ENCODE assay signal across 12 mouse cellular contexts in the genomic region with DNA sequence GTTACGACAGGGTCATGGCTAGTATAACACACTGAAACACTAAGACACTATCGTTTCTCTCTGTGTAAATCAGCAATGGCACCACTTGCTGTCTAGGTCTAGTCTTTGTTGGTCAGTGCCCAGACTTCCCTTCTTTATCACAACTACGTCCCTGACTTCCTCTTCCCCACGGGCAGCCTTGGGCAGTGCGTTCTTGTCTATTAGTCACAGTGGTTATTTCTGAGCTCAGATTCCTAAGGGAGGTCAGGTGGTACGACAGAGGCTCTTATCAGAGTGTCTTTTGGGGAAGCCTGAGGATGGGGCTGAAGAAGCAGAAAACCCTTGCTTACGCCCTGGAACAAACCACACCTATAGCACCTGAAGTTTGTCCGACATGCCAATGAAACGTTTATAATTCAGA. TPM values are rescaled to one million over a fixed set of nuclear protein-coding genes. Genes with fewer than 3 reads are reported as not detected.
DNase-seq lines count a peak whose midpoint lies in the region; ATAC-seq lines count a peak whose summit lies in the region.
"Had no signal": no experiment of that assay in that cellular context is flagged by ENCODE, and none has a peak within 500 bp of the region (broad histone marks: within the 10 kb centered on the region; RNA-seq: fewer than 3 reads in every experiment).

No protein-coding gene starts in this region.

- DNase-seq in adrenal gland, adult 8-10 months: peak; percentile 41
- no peak for DNase-seq in adrenal gland, postnatal 25 days
- DNase-seq in 416B (ENCODE audit: low read depth): peak; percentile 89
- peak; percentile 42 for DNase-seq in adrenal gland, postnatal 14 days
- no peak for DNase-seq in left cerebral cortex, adult 8-10 months (ENCODE audit: low spot score in 2 of 2)
- no peak for DNase-seq in cerebellum, adult 9-11 months
- DNase-seq: cerebellum, adult 9-10 months; right cerebral cortex, postnatal 14 days; thymus, postnatal 14 days had no signal

- ATAC-seq in megakaryocyte-erythroid progenitor cell, adult 5-6 weeks (replicated peaks; ENCODE audit: low FRiP score, low TSS enrichment, poor library complexity, severe bottlenecking): 0 out of 2 replicates have a peak, but pooled peaks have one; percentile 50
- ATAC-seq: liver, embryonic 12.5 days; midbrain, embryonic 16.5 days had no signal

RNA-seq across cellular contexts. Expression of a gene that starts 17.5 kb away (rescaled TPM):
- 10 to 100 TPM; 38.5 to 48.4 (median 41.7) TPM for total RNA-seq in adrenal gland, adult 8-10 months (2022)
- 39.5 and 46.2 TPM in 2 replicates for total RNA-seq in adrenal gland, postnatal 25 days (2021)
- 32.2 and 33.2 TPM in 2 replicates for total RNA-seq in adrenal gland, postnatal 14 days (2021)
- 25.4 and 25.5 TPM in 2 replicates for total RNA-seq in megakaryocyte-erythroid progenitor cell, adult 5-6 weeks (2014; fragmentation: Nextera tagmentation)
- 12.9 and 16.2 TPM in 2 replicates for total RNA-seq in megakaryocyte-erythroid progenitor cell, adult 5-6 weeks (2017)
- 10 to 100 TPM; 32.9 to 48.3 (median 40.9) TPM for total RNA-seq in left cerebral cortex, adult 8-10 months (2022)

RNA-seq across cellular contexts. Expression of a gene that starts 48.9 kb away (rescaled TPM):
- total RNA-seq in adrenal gland, adult 8-10 months (2022): 10 to 100 TPM; 73.1 to 86.2 (median 82.8) TPM
- total RNA-seq in adrenal gland, postnatal 25 days (2021): 77.6 and 81.7 TPM in 2 replicates
- 74.6 and 75.3 TPM in 2 replicates for total RNA-seq in adrenal gland, postnatal 14 days (2021)
- 114 and 118 TPM in 2 replicates for total RNA-seq in megakaryocyte-erythroid progenitor cell, adult 5-6 weeks (2014; fragmentation: Nextera tagmentation)
- total RNA-seq in megakaryocyte-erythroid progenitor cell, adult 5-6 weeks (2017): 151 and 167 TPM in 2 replicates
- 10 to 100 TPM; 58.0 to 60.1 (median 59.0) TPM for total RNA-seq in left cerebral cortex, adult 8-10 months (2022)

Comparison
In these comparisons a context has a peak if more than half of its experiments do, and no peak if none do; other contexts are left out.
1. DNase-seq: peak in adrenal gland, adult 8-10 months (single experiment), 416B (single experiment) and adrenal gland, postnatal 14 days (single experiment); none in adrenal gland, postnatal 25 days (single experiment), left cerebral cortex, adult 8-10 months (0 of 2) and cerebellum, adult 9-11 months (single experiment).